Mouse (Mus musculus): ENCODE data around the gene Ccnc.

The Ccnc gene

DNA sequence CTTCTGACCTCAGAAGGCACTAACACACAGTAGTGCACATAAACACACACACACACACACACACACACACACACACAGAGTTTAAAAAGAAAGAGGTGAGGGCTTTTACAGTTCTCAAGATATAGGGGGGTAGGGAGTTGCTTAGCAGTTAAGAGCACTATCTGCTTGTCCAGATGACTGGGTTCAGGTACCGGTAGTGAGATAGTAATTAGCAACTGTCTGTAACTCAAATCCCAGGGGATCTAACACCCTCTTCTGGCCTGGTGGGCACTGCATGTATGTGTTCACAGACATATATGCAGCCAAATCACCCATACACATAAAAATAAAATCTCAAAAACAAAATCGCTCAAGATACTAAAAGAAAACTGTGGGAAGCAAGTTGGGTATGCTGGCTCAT, 74.1 kb downstream of the Ccnc start:
- DNase-seq (ENCODE audit: low read depth, low spot score) = no peak

DNA sequence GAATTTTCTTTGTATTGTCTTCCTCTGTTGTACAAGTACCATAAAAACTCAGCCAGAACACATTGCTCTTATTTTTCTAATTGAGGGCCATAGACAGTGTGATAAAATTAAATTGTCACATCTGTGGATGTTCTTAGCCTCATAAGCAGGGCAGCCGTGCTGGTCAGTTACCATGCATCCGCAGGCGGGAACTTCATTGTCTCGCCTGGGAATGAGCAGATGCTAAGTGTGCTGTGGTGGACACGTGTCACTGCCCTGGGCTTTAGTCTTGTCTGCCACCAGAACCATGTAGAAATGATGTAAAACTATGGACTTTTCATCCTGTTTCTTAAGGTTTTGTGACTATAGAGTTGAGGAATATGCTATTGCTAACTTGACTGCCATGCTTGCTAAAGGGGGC, 79.7 kb downstream of the Ccnc start:
- peak; percentile 18 for DNase-seq (ENCODE audit: low read depth, low spot score)

Data from mesoderm, embryonic 11.5 days (tissue).